Mouse (Mus musculus) thymus, adult 2 months (tissue): ENCODE results near the gene Gm49358. TPM values are rescaled to one million over a fixed set of nuclear protein-coding genes. Genes with fewer than 3 reads are reported as not detected.

Experiments used
- DNase-seq: peaks from one replicate; pipeline ENCODE4 v3.0.0; 2021
- H3K27ac ChIP-seq: fragments of 200-500 bp; 2 replicates; pipeline ENCODE4 v1.5.1; 2012; ENCODE audit warnings: low read length, control low read depth; ENCODE audit not compliant: control insufficient read depth, insufficient read depth
- H3K27me3 ChIP-seq: fragments of 200-500 bp; 2 replicates; pipeline ENCODE4 v1.6.1; 2012; ENCODE audit warnings: mild to moderate bottlenecking, low read length, moderate library complexity, mixed read lengths; ENCODE audit not compliant: control insufficient read depth, insufficient read depth
- H3K36me3 ChIP-seq: fragments of 200-500 bp; 2 replicates; pipeline ENCODE4 v1.6.1; 2012; ENCODE audit warnings: mild to moderate bottlenecking, low read length, moderate library complexity; ENCODE audit not compliant: control insufficient read depth, insufficient read depth
- H3K4me1 ChIP-seq: fragments of 200-500 bp; replicated peaks from 2 replicates; pipeline ENCODE4 v1.6.1; 2012; ENCODE audit warnings: low read length; ENCODE audit not compliant: control insufficient read depth, insufficient read depth
- H3K4me3 ChIP-seq: fragments of 200-500 bp; 2 replicates; pipeline ENCODE4 v1.5.1; 2012; ENCODE audit warnings: mild to moderate bottlenecking, low read length, control low read depth, moderate library complexity; ENCODE audit not compliant: control insufficient read depth, insufficient read depth
- CTCF ChIP-seq: fragments of 200-500 bp; IDR thresholded peaks from 2 replicates; pipeline ENCODE4 v1.5.1; 2012; ENCODE audit warnings: mild to moderate bottlenecking, control low read depth, low read length, moderate library complexity, borderline replicate concordance; ENCODE audit not compliant: control insufficient read depth, poor library complexity, insufficient read depth; ENCODE audit errors: extremely low read depth
- POLR2A ChIP-seq: fragments of 200-500 bp; IDR thresholded peaks from 2 replicates; pipeline ENCODE4 v1.6.1; 2012; ENCODE audit warnings: mild to moderate bottlenecking, low read length, control low read depth, moderate library complexity; ENCODE audit not compliant: control insufficient read depth, poor library complexity, insufficient read depth; ENCODE audit errors: extremely low read depth
- WGBS: fragments of 180-500 bp; shearing (Covaris S2); methylation state at CpG from one replicate; pipeline ENCODE4 v1.1.7; 2018; 5-methylcytosine and 5-hydroxymethylcytosine counted together
- polyA plus RNA-seq: library from polyadenylated mRNA; depleted of rRNA; stranded (reverse); fragments of >200 nt; gene quantifications from 2 replicates; pipeline ENCODE4 v1.2.3, GENCODE M21; 2012

Gene Gm49358
- polyA plus RNA-seq, 1 experiment, result not detected

- no peak for TF ChIP-seq CTCF
- TF ChIP-seq POLR2A, result no peak
- Histone ChIP-seq H3K36me3 (no peaks in the 10 kb centered on the region), H3K4me1 (no peaks in the 10 kb centered on the region), H3K27me3 (no peaks in the 10 kb centered on the region), H3K4me3 (no peak overlapping the region), H3K27ac (no peak overlapping the region)
- DNase-seq, result no peak
- WGBS, result 99% methylated on average over 6 of the region's 6 CpGs
Measured at GRCm38 (mm10) chr10:86838827-86839226, 75.1 kb downstream of the Gm49358 start.

GRCm38 (mm10) chr10:86842659-86843058, 78.9 kb downstream of the Gm49358 start:
- 93% methylated on average over 5 of the region's 5 CpGs for WGBS
- TF ChIP-seq POLR2A, result no peak
- TF ChIP-seq CTCF, result no peak
- no peaks in the 10 kb centered on the region for H3K27me3 ChIP-seq
- H3K4me3 ChIP-seq, result no peak overlapping the region
- H3K27ac ChIP-seq, result no peak overlapping the region
- DNase-seq, result no peak
- H3K36me3 ChIP-seq, result no peaks in the 10 kb centered on the region
- H3K4me1 ChIP-seq, result no peaks in the 10 kb centered on the region

- Histone ChIP-seq H3K4me1 (no peaks in the 10 kb centered on the region), H3K36me3 (no peaks in the 10 kb centered on the region), H3K4me3 (no peak overlapping the region), H3K27me3 (no peaks in the 10 kb centered on the region), H3K27ac (no peak overlapping the region)
- WGBS, result 92% methylated on average over 9 of the region's 9 CpGs
- TF ChIP-seq CTCF (no peak), POLR2A (no peak)
- no peak for DNase-seq
Measured at GRCm38 (mm10) chr10:86846926-86847467, 83.2 kb downstream of the Gm49358 start.

GRCm38 (mm10) chr10:86849087-86849486, 85.3 kb downstream of the Gm49358 start:
- WGBS, result 90% methylated on average over 4 of the region's 4 CpGs
- no peaks in the 10 kb centered on the region for H3K27me3 ChIP-seq
- no peaks in the 10 kb centered on the region for H3K4me1 ChIP-seq
- no peak for DNase-seq
- H3K4me3 ChIP-seq, result no peak overlapping the region
- TF ChIP-seq POLR2A (no peak), CTCF (no peak)
- H3K27ac ChIP-seq, result no peak overlapping the region
- H3K36me3 ChIP-seq, result no peaks in the 10 kb centered on the region

- Histone ChIP-seq H3K4me3 (no peak overlapping the region), H3K4me1 (no peaks in the 10 kb centered on the region), H3K36me3 (no peaks in the 10 kb centered on the region), H3K27ac (no peak overlapping the region), H3K27me3 (no peaks in the 10 kb centered on the region)
- 89% methylated on average over 4 of the region's 4 CpGs for WGBS
- DNase-seq, result no peak
- TF ChIP-seq POLR2A, result no peak
- TF ChIP-seq CTCF, result no peak
Measured at GRCm38 (mm10) chr10:86849508-86849907, 85.7 kb downstream of the Gm49358 start.

- no peaks in the 10 kb centered on the region for H3K36me3 ChIP-seq
- no peaks in the 10 kb centered on the region for H3K27me3 ChIP-seq
- no peak overlapping the region for H3K4me3 ChIP-seq
- H3K4me1 ChIP-seq, result no peaks in the 10 kb centered on the region
- DNase-seq, result no peak
- no peak for TF ChIP-seq CTCF
- TF ChIP-seq POLR2A, result no peak
- WGBS, result 89% methylated on average over 6 of the region's 6 CpGs
- no peak overlapping the region for H3K27ac ChIP-seq
Measured at GRCm38 (mm10) chr10:86852160-86852559, 88.4 kb downstream of the Gm49358 start.

- H3K4me3 ChIP-seq, result no peak overlapping the region
- no peak for TF ChIP-seq CTCF
- TF ChIP-seq POLR2A, result no peak
- WGBS, result 89% methylated on average over 3 of the region's 3 CpGs
- DNase-seq, result no peak
- no peak overlapping the region for H3K27ac ChIP-seq
- H3K27me3 ChIP-seq, result no peaks in the 10 kb centered on the region
- no peaks in the 10 kb centered on the region for H3K36me3 ChIP-seq
- no peaks in the 10 kb centered on the region for H3K4me1 ChIP-seq
Measured at GRCm38 (mm10) chr10:86853433-86853832, 89.7 kb downstream of the Gm49358 start.
